Mouse (Mus musculus): ENCODE measurements around the gene Jade2. TPM values are rescaled to one million over a fixed set of nuclear protein-coding genes. Genes with fewer than 3 reads are reported as not detected.
A peak's percentile ranks its signal among the peaks of the same experiment; 100 is the strongest.

Jade2 gene
- polyA plus RNA-seq (2012; rRNA removed): 24.2 and 24.5 TPM in 2 replicates

DNA sequence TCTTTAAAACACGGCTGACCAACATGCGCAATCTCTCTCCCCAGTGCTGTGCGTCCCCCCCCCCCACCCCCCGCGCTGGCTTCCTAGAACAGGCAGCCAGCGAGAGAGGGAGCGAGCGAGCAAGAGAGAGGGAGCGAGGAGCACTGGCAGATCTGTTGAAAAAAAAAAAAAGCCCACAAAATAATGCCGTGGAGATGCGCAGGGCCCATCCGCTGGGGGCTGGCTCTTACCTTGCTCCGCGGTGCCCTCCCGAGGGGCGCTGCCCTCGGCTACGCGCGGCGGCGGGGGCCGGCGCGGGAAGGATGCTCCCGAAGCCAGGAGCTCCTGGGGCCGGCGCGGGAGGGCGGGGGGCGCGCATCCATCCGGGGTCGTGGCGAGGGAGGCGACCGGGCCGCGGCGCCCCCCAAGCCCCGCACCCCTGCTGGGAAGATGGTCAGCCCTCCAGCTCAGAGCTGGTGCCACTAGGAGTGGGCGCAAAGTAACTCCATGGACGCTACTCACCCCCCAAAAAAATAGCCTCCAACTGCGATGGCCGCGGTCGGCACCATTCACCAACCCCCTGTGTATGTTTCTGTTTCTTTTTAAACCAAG lies at the start of gene Jade2:
Gene Jade2 (minus strand): TSS at position 573 of the 591 bp plus-strand sequence.
- Histone ChIP-seq H3K4me1 (ENCODE audit: control insufficient read depth, insufficient read depth, low read length) (no peaks in the 10 kb centered on the region; the same call in 1 of the 2 replicates), H3K27ac (ENCODE audit: insufficient read depth, low read length) (peak within 1 kb of the TSS; percentile 99), H3K4me3 (ENCODE audit: insufficient read depth, low read length) (peak within 1 kb of the TSS; percentile 90)
- TF ChIP-seq CTCF (IDR thresholded peaks at IDR 0.05; ENCODE audit: extremely low read depth, insufficient read depth, low read length) (no peak), POLR2A (IDR thresholded peaks at IDR 0.05; ENCODE audit: extremely low read depth, insufficient read depth, low read length) (no peak)

- Histone ChIP-seq H3K27ac (ENCODE audit: insufficient read depth, low read length) (no peak overlapping the region), H3K4me3 (ENCODE audit: insufficient read depth, low read length) (no peak overlapping the region), H3K4me1 (ENCODE audit: control insufficient read depth, insufficient read depth, low read length) (no peaks in the 10 kb centered on the region; the same call in 1 of the 2 replicates)
- TF ChIP-seq POLR2A (IDR thresholded peaks at IDR 0.05; ENCODE audit: extremely low read depth, insufficient read depth, low read length) (no peak), CTCF (IDR thresholded peaks at IDR 0.05; ENCODE audit: extremely low read depth, insufficient read depth, low read length) (no peak)
Measured at GRCm38 (mm10) chr11:51904224-51904623, 46.8 kb upstream of the Jade2 start.

DNA sequence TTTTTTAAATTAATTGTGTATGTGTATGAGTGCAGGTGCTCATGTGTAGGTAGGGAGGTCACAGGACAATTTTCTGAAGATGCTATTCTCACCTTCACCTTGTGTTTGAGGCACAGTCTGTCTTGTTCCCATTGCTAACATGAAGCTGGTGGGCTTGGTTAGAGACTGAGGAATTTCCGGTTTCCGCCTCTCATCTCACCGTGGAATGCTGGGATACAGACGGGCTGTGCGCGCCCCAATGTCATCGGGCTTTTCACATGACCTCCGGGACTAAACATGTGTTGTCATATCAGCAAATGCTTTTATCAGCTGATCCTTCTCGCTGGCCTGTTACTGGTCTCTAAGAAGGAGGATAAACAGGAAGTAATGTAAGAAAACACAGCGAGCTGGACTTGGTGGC lies 42.2 kb upstream of the Jade2 start:
- Histone ChIP-seq H3K4me1 (ENCODE audit: control insufficient read depth, insufficient read depth, low read length) (peaks cover 8% of the 10 kb centered on the region), H3K4me3 (ENCODE audit: insufficient read depth, low read length) (no peak overlapping the region)
- TF ChIP-seq CTCF (IDR thresholded peaks at IDR 0.05; ENCODE audit: extremely low read depth, insufficient read depth, low read length) (no peak), POLR2A (IDR thresholded peaks at IDR 0.05; ENCODE audit: extremely low read depth, insufficient read depth, low read length) (no peak)

DNA sequence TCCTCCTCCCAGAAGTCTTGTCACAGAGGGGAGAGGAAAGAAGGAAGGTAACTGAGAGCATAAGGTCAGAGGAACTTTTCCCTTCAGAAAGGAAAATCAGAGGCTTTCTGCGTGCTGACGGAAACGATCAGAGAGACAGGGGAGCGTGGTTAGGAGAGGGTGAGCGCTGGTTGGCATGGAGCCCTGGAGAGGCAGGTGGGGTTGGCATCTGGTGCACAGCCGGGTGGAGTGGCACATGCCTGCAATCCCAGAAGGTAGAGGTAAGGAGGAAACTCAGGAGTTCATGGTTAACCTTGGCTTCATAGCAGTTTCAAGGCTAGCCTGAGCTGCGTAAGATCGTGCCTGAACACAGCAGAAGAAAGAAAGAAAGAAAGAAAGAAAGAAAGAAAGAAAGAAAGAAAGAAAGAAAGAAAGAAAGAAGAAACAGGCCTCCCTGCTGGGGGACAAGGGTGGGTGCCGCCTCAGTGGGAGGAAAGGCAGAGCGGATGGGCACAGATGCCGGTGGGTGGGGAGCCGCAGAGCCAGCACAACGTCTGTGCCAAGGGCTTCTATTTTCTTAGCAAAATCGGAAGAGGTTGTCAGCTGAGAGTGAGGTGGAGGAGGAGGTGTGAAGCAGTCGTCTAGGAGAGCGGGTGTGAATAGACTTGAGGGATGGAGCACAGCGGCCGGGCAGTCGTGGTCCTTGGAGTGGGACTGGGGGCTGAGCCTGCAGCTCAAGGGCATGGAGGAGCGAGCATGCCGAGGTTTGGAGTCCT lies 41.0 kb upstream of the Jade2 start:
- H3K4me1 ChIP-seq (ENCODE audit: control insufficient read depth, insufficient read depth, low read length): peaks cover 8% of the 10 kb centered on the region
- peak overlapping the region; percentile 8 for H3K4me3 ChIP-seq (ENCODE audit: insufficient read depth, low read length)
- no peak for TF ChIP-seq CTCF (IDR thresholded peaks at IDR 0.05; ENCODE audit: extremely low read depth, insufficient read depth, low read length)
- no peak for TF ChIP-seq POLR2A (IDR thresholded peaks at IDR 0.05; ENCODE audit: extremely low read depth, insufficient read depth, low read length)
- H3K27ac ChIP-seq (ENCODE audit: insufficient read depth, low read length): 0 out of 2 replicates have a peak overlapping the region, but pooled peaks have one; percentile 21

More for the DNA sequence above, 42.2 kb upstream of the Jade2 start:
- H3K27ac ChIP-seq (ENCODE audit: insufficient read depth, low read length): no peak overlapping the region

DNA sequence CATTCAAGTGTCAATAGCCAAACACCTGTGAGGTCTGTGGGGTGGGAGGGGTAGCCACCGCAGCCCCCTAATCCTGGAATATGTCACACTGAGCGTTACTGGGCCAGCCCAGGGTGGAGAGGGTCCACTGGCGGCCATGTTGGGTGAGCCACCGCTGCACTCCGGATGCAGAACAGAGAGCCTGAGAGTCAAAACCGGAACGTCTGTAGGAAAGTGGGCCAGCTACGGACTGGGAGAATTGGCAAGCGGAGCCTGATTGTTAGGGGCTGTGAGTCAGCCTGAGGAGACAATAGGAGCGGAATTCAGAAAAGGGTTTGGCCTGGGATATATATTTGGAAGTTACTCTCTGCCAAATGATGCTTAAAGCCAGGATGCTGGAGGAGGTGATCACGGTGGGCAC lies 39.9 kb upstream of the Jade2 start:
- TF ChIP-seq POLR2A (IDR thresholded peaks at IDR 0.05; ENCODE audit: extremely low read depth, insufficient read depth, low read length) (no peak), CTCF (IDR thresholded peaks at IDR 0.05; ENCODE audit: extremely low read depth, insufficient read depth, low read length) (no peak)
- Histone ChIP-seq H3K27ac (ENCODE audit: insufficient read depth, low read length) (no peak overlapping the region), H3K4me3 (ENCODE audit: insufficient read depth, low read length) (no peak overlapping the region), H3K4me1 (ENCODE audit: control insufficient read depth, insufficient read depth, low read length) (peaks cover 8% of the 10 kb centered on the region)

DNA sequence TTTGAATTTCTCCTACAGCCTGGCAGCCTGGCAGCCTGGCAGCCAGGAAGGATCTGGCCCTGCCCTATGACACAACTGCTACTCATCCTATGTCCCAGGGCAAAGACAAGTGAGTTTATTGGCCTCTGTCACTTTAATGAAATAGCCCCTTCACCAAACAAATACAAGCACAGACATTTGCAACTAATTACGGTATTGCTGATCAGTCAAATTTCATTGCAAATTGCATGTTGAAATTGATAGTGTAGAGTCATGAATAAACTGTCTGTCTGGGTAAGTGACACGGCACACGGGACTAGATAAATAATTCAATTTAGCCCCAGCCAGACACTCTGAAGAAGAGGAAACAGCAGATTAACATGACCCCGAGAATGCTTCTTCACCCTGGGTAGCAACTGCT lies 38.6 kb upstream of the Jade2 start:
- TF ChIP-seq POLR2A (IDR thresholded peaks at IDR 0.05; ENCODE audit: extremely low read depth, insufficient read depth, low read length) (no peak), CTCF (IDR thresholded peaks at IDR 0.05; ENCODE audit: extremely low read depth, insufficient read depth, low read length) (no peak)
- no peak overlapping the region for H3K4me3 ChIP-seq (ENCODE audit: insufficient read depth, low read length)
- peaks cover 8% of the 10 kb centered on the region for H3K4me1 ChIP-seq (ENCODE audit: control insufficient read depth, insufficient read depth, low read length)
- no peak overlapping the region for H3K27ac ChIP-seq (ENCODE audit: insufficient read depth, low read length)

DNA sequence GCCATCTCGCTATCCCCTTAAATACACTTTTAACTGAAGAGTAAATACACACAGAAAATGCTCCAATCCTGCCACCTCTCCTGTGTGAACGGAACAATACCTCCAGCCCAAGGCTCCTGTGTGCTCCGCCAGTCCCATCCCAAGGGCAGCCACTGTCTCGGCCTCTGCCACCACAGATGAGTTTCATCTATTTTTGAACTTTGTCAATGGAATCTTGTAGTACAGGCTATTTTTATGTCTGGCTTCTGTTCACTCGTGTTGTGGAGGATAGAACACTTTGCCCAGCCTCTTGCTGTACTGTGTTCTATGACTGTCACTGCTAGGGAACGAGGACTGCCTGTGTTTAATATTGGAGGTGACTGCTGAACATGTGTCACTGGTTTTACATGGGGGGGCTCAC lies 28.2 kb upstream of the Jade2 start:
- H3K27ac ChIP-seq (ENCODE audit: insufficient read depth, low read length): no peak overlapping the region
- TF ChIP-seq CTCF (IDR thresholded peaks at IDR 0.05; ENCODE audit: extremely low read depth, insufficient read depth, low read length) (no peak), POLR2A (IDR thresholded peaks at IDR 0.05; ENCODE audit: extremely low read depth, insufficient read depth, low read length) (no peak)
- no peak overlapping the region for H3K4me3 ChIP-seq (ENCODE audit: insufficient read depth, low read length)
- H3K4me1 ChIP-seq (ENCODE audit: control insufficient read depth, insufficient read depth, low read length): no peaks in the 10 kb centered on the region

DNA sequence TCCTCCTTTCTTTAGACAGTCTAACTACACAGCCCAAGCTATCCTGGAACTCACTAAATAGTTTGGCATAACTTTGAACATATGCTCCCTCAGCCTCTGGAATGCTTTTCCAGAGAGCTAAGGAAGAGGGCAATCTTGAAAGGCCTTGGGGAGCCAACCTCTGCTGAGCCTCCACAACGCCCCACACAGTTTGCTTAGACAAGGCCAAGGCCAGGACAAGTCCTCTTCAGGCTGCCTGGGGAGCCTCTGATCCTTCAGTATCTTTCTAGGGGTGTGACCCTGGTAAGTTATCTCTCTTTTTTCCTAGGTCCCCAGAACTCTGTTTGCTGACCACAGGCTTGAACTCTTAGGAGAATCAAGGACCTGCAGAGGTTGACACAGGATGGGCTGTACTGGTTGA lies 26.6 kb upstream of the Jade2 start:
- TF ChIP-seq CTCF (IDR thresholded peaks at IDR 0.05; ENCODE audit: extremely low read depth, insufficient read depth, low read length) (no peak), POLR2A (IDR thresholded peaks at IDR 0.05; ENCODE audit: extremely low read depth, insufficient read depth, low read length) (no peak)
- Histone ChIP-seq H3K27ac (ENCODE audit: insufficient read depth, low read length) (no peak overlapping the region), H3K4me3 (ENCODE audit: insufficient read depth, low read length) (no peak overlapping the region)

DNA sequence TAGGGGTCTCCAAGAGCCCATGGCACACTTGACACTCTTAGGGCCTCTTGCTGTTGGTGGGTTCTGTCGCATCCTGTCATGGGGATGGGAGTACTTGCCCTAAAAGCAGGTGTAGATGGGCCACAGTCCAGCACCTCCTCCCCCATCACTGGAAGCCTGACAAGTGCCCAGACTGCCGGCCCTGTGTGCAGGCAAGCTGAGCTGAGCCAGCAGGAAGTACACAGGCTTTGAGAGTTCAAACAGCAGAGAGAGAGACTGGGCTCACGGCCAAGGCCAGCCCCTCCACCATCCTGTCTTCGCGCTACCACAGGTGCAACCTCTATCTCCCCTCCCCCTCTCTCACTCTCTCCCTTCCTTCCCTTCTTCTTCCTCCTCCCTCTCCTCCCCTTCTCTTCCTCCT lies 26.2 kb upstream of the Jade2 start:
- Histone ChIP-seq H3K4me3 (ENCODE audit: insufficient read depth, low read length) (no peak overlapping the region), H3K27ac (ENCODE audit: insufficient read depth, low read length) (no peak overlapping the region), H3K4me1 (ENCODE audit: control insufficient read depth, insufficient read depth, low read length) (no peaks in the 10 kb centered on the region)
- TF ChIP-seq POLR2A (IDR thresholded peaks at IDR 0.05; ENCODE audit: extremely low read depth, insufficient read depth, low read length) (no peak), CTCF (IDR thresholded peaks at IDR 0.05; ENCODE audit: extremely low read depth, insufficient read depth, low read length) (no peak)

More for the DNA sequence above, 26.6 kb upstream of the Jade2 start:
- H3K4me1 ChIP-seq (ENCODE audit: control insufficient read depth, insufficient read depth, low read length): no peaks in the 10 kb centered on the region

GRCm38 (mm10) chr11:51881776-51882175 lies 24.3 kb upstream of the Jade2 start:
- H3K4me1 ChIP-seq (ENCODE audit: control insufficient read depth, insufficient read depth, low read length): no peaks in the 10 kb centered on the region
- TF ChIP-seq CTCF (IDR thresholded peaks at IDR 0.05; ENCODE audit: extremely low read depth, insufficient read depth, low read length) (no peak), POLR2A (IDR thresholded peaks at IDR 0.05; ENCODE audit: extremely low read depth, insufficient read depth, low read length) (no peak)
- no peak overlapping the region for H3K27ac ChIP-seq (ENCODE audit: insufficient read depth, low read length)
- H3K4me3 ChIP-seq (ENCODE audit: insufficient read depth, low read length): no peak overlapping the region
